Mouse (Mus musculus) olfactory bulb, adult 2 months (tissue): Measurements from ENCODE around the gene Srd5a1. TPM values are rescaled to one million over a fixed set of nuclear protein-coding genes. Genes with fewer than 3 reads are reported as not detected.
A peak's percentile ranks its signal among the peaks of the same experiment; 100 is the strongest.

Experiments used
- H3K27ac ChIP-seq: fragments of 200-500 bp; 2 replicates; pipeline ENCODE4 v1.5.1; 2012; ENCODE audit warnings: low read depth, low read length; ENCODE audit not compliant: insufficient read depth
- H3K4me1 ChIP-seq: fragments of 200-500 bp; 2 replicates; pipeline ENCODE4 v1.6.1; 2012; ENCODE audit warnings: low read length; ENCODE audit not compliant: control insufficient read depth, insufficient read depth
- H3K4me3 ChIP-seq: fragments of 200-500 bp; 2 replicates; pipeline ENCODE4 v1.5.1; 2012; ENCODE audit warnings: mild to moderate bottlenecking, low read depth, low read length, moderate library complexity; ENCODE audit not compliant: insufficient read depth
- CTCF ChIP-seq: fragments of 200-500 bp; IDR thresholded peaks from 2 replicates; pipeline ENCODE4 v1.5.1; 2012; ENCODE audit warnings: low read depth, mild to moderate bottlenecking, low read length, moderate library complexity; ENCODE audit not compliant: insufficient read depth
- POLR2A ChIP-seq: fragments of 200-500 bp; IDR thresholded peaks from 2 replicates; pipeline ENCODE4 v1.6.1; 2012; ENCODE audit warnings: mild to moderate bottlenecking, low read depth, low read length, moderate library complexity; ENCODE audit not compliant: insufficient read depth
- WGBS: fragments of 180-500 bp; shearing (Covaris S2); methylation state at CpG from one replicate; pipeline ENCODE4 v1.1.7; 2018; 5-methylcytosine and 5-hydroxymethylcytosine counted together
- polyA plus RNA-seq: library from polyadenylated mRNA; stranded (reverse); fragments of >200 nt; gene quantifications from 2 replicates; pipeline ENCODE4 v1.2.4, GENCODE M21; 2012; ENCODE audit warnings: low replicate concordance; ENCODE audit not compliant: missing spikeins, insufficient read depth, insufficient read length

Gene Srd5a1
- polyA plus RNA-seq, 1 experiment: not detected

- WGBS: 76% methylated on average over 7 of the region's 7 CpGs
- TF ChIP-seq POLR2A (no peak), CTCF (no peak)
- no peak overlapping the region for H3K4me3 ChIP-seq
Observed at GRCm38 (mm10) chr13:69537366-69537765, 73.9 kb downstream of the Srd5a1 start.

GRCm38 (mm10) chr13:69536021-69536420 lies 75.2 kb downstream of the Srd5a1 start:
- Histone ChIP-seq H3K27ac (no peak overlapping the region), H3K4me3 (no peak overlapping the region), H3K4me1 (peaks cover 15% of the 10 kb centered on the region)
- no peak for TF ChIP-seq POLR2A
- 72% methylated on average over 4 of the region's 4 CpGs for WGBS

More at GRCm38 (mm10) chr13:69537366-69537765, 73.9 kb downstream of the Srd5a1 start:
- Histone ChIP-seq H3K27ac (no peak overlapping the region), H3K4me1 (peaks cover 14% of the 10 kb centered on the region)

- H3K4me1 ChIP-seq: peaks cover 26% of the 10 kb centered on the region
- TF ChIP-seq CTCF (no peak), POLR2A (peak; percentile 92)
- under 1% methylated on average over 86 of the region's 86 CpGs for WGBS
- peak overlapping the region; percentile 62 for H3K4me3 ChIP-seq
- H3K27ac ChIP-seq: peak overlapping the region; percentile 72
Observed at GRCm38 (mm10) chr13:69534654-69535551, 76.3 kb downstream of the Srd5a1 start.

GRCm38 (mm10) chr13:69534334-69534653 lies 76.9 kb downstream of the Srd5a1 start, which contains the start of gene Tent4a:
Gene Tent4a (minus strand): TSS chr13:69534617.
- peak within 1 kb of the TSS; percentile 76 for H3K27ac ChIP-seq
- peaks cover 31% of the 10 kb centered on the region for H3K4me1 ChIP-seq
- TF ChIP-seq POLR2A (no peak), CTCF (no peak)
- peak within 1 kb of the TSS; percentile 62 for H3K4me3 ChIP-seq
- 3% methylated on average over 54 of the region's 57 CpGs for WGBS

GRCm38 (mm10) chr13:69533405-69534333 lies 77.6 kb downstream of the Srd5a1 start, which contains the start of gene Nsun2:
Gene Nsun2 (plus strand): TSS chr13:69533746.
- TF ChIP-seq POLR2A (no peak), CTCF (no peak)
- Histone ChIP-seq H3K27ac (peak within 1 kb of the TSS; percentile 76), H3K4me3 (peak within 1 kb of the TSS; percentile 62), H3K4me1 (peaks cover 32% of the 10 kb centered on the region)
- WGBS: 11% methylated on average over 150 of the region's 155 CpGs

- H3K4me1 ChIP-seq: peaks cover 36% of the 10 kb centered on the region
- WGBS: 4% methylated on average over 9 of the region's 9 CpGs
Observed at GRCm38 (mm10) chr13:69532893-69533404, 78.3 kb downstream of the Srd5a1 start.

GRCm38 (mm10) chr13:69532101-69532892 lies 78.9 kb downstream of the Srd5a1 start:
- WGBS: 9% methylated on average over 14 of the region's 14 CpGs
- H3K4me3 ChIP-seq: peak overlapping the region; percentile 52
- H3K27ac ChIP-seq: no peak overlapping the region
- peaks cover 39% of the 10 kb centered on the region for H3K4me1 ChIP-seq
- TF ChIP-seq CTCF (no peak), POLR2A (no peak)

More at GRCm38 (mm10) chr13:69532893-69533404, 78.3 kb downstream of the Srd5a1 start:
- H3K27ac ChIP-seq: no peak overlapping the region; the same call in 1 of the 2 replicates
- H3K4me3 ChIP-seq: peak overlapping the region; percentile 62
- TF ChIP-seq POLR2A (no peak), CTCF (no peak)

- Histone ChIP-seq H3K27ac (no peak overlapping the region), H3K4me1 (peaks cover 41% of the 10 kb centered on the region), H3K4me3 (peak overlapping the region; percentile 31)
- no peak for TF ChIP-seq CTCF
- no peak for TF ChIP-seq POLR2A
- 27% methylated on average over 6 of the region's 6 CpGs for WGBS
Observed at GRCm38 (mm10) chr13:69531431-69531830, 79.8 kb downstream of the Srd5a1 start.
